Mouse (Mus musculus): ENCODE results near the gene Hcar2.
A peak's percentile ranks its signal among the peaks of the same experiment; 100 is the strongest.

The Hcar2 gene

DNA sequence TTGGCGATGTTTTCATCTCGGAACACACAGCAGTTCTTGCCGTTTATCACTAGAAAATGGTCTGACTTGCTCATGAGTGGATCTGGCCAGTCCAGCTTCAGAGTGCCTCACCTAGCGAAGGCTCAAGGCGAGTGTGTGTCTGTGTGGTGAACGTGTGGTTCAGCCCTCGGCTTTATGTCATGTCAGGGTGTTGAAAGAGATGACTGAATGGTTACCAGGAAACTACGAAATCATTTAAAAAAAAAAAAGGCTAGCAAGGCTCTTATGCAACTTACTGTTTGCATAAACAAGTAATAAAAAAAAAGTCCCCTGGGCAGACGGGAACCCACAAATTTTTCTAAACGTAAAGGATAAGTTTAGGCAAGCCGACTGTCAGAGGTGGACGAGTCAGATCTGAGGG lies at the start of gene Hcar2:
Gene Hcar2 (minus strand): TSS at position 135 of the 400 bp plus-strand sequence.
- no peak for DNase-seq

- no peak for DNase-seq
Measured at GRCm38 (mm10) chr5:123914852-123915251, 49.6 kb upstream of the Hcar2 start.

DNA sequence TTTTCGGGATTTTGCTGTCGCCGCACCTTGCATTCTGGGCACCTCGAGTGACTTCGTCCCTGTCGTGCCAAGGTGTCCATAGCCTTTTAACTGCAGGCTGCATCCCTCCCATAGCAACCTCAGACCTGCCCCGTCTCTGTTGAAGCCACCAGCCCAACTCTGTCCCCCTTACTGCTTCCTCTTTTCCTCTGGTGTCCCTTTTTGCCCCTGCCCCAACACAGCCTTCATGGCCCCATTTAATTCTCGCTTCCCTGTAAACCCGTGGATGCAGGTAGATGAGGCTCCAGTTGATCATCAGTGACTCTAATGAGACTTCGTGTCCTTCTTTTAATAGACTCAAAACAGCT lies 42.3 kb upstream of the Hcar2 start:
- no peak for DNase-seq

DNA sequence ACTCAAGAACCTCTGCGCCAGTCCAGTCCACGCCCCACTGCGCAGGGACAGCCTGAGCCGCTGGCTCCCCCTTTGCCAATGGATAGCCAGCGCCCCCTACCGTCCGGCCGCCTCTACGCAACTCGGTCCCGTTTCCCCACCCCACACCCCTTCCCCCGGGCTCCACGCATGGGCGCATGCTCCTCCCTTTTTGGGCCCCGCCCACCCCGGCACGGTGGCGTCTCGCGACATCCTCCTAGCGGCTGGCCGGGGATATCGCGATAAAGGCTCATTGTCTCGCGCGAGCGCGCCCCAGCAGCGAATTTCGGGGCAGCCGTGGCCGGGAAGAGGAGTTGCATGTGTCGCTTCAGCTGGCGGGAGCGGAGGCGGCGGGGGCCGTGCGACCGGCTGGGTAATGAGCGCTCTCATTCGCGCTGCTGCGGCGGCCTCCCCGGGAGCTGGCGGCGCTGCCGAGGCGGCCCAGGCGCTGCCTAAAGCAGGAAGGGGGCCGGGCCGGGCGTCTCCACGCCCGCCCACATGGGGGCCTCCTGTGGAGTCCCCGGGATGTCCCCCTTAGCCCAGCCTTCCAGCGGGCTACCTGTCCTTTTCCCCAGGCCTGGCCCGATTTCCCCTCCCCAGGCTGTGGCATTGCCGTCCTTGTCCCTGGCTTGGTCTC lies 41.8 kb upstream of the Hcar2 start, which contains the start of gene Denr:
Gene Denr (plus strand): TSS at position 200 of the 655 bp plus-strand sequence.
- peak; percentile 99 for DNase-seq

DNA sequence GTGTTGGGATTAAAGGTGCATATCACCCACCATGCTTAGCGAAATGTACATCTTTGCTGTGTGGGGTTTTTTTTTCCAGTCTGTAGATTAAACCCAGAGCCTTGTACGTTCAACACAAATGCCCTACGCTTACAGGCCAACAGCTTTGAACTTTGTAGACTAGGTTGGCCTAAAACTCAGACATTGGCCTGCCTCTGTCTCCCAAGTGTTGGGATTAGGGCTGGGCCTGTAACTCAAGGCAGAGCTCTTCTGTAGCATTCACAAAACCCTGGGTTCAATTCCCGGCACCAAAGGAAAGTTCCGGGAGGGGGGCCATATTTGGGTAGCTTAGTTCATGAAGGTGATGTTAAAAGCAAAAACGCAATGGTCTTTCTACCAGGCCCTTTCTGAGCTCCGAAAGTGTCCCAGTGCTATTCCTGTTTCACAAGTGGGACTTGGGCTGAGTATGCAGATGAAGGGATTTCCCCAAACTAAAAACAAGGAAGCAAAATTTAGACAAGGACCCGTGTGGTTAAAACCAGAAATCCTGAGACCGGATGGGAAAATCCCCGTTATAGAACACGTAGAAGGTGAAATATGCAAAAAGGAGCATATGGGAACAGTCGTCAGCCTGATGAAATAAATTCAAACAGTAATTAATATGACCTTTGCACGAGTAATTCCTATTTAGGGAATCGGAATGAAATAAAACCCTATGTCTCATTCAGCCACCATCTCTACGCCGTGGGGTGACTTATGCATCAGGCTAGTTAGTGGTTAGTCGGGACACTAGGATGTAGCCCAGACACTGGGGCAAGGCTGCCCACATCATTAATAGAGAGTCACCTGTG lies 41.1 kb upstream of the Hcar2 start:
- DNase-seq, result no peak

- no peak for DNase-seq
Measured at GRCm38 (mm10) chr5:123904059-123904672, 38.9 kb upstream of the Hcar2 start.

DNA sequence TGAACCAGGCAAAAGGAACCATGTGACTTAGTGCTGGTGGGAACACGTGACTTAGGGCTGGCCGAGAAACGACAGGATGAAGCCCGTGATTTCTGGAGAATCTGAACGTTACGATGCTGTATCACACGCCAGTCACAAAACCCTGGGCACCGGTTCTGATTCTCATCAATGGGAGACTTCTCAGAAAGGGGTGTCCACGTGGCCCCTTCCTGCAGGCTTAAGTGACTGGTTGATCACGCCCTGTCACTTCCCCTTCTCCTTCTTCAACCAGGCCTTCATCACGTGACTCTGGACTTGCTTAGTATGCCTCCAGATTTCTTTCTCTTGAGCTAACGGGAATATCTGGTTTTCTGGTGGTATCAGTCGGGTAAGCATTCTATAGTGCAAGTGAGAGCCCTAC lies 32.1 kb upstream of the Hcar2 start:
- no peak for DNase-seq

DNA sequence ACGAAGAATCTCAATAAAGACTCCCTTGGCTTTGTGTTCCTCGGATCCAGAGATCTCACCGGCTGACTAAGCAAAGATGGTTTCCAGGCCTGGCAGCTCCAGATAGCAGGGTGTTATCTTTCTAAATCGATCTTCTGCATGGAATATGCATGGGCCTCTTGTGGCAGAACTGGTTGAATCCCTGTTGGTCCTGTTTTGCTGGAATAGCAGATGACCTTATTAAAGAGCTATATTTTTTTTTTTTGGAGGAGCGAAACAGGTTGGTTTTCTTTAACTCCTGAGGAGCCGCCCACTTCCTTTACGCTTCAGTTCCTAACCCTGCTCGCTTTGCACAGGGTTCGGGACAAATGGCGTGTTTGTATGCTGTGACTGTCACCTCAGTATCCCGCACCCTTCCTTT lies 31.1 kb upstream of the Hcar2 start:
- DNase-seq, result no peak

DNA sequence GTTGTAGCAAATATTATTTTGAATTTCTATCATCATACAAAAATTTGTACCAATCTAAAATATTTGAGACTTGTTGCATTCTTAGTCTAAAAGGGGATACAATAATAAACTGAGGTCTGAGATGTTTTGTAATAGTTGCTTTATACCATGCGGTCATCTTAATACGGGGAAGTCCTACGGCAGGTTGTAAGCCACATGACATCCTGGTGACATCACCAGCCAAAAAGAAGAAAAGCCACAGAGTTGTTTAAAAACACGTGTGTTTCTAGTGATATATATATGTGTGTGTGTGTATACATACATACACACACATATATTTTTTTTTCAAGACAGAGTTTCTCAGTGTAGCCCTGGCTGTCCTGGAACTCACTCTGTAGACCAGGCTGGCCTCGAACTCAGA lies 28.2 kb upstream of the Hcar2 start:
- DNase-seq, result no peak

DNA sequence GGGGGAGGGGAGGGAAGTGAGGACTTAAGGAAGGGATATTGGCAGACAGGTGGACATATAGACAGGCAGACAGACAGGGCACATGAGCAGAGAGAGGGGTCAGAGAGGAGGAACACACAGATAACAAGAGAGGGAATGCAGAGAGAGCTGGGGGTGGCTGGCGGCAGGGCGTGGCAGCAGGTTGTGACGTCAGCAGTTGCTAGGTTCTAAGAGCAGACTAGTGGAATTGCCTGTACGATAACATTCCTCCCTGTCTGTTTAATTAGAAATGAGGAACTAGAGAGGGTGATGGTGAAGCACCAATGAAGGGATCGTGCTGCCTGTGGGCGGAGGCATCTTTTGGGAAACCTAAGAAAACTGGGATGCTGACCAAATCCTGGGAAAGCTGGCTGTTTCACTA lies 26.4 kb upstream of the Hcar2 start:
- peak; percentile 35 for DNase-seq

DNA sequence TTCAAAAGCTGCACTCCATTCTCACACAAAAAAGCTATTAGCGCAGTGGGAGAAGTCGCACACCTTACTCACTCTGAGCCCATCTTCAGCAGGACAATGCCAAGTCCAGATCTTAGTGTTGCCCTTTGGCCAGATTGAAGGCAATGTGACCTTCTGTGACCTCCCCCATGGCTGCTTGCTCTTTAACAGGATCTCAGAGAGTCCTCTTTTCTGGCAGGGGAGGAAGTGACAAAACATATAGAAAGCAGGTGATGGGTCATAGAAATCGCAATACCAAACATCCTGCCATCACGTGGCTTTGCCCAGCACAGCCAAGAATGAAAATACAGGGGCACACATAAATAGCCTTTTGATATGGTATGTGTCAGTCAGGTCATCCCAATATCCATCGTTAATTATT lies 25.7 kb upstream of the Hcar2 start:
- DNase-seq, result no peak

GRCm38 (mm10) chr5:123890312-123890711 lies 25.0 kb upstream of the Hcar2 start:
- no peak for DNase-seq

DNA sequence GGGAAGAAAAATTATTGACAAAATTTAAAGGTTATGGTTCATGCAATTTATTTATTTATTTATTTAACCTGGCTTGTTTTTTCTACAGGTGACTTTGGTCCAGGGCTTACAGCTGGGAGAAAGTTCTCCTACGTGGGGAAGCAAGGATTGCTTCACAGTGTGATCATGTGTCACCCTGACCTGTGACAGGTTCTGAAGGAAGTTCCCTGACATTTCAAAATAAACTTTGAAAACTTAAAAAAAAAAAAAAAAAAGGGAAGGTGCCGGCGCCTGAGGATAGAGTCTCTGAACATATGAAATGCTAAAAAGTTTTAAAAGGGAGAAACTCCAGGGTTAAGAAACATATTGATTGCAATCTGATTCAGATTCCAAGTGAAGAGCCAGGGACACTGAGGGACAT lies 21.1 kb upstream of the Hcar2 start:
- no peak for DNase-seq

- DNase-seq, result no peak
Measured at GRCm38 (mm10) chr5:123884332-123884731, 19.0 kb upstream of the Hcar2 start.

- DNase-seq, result no peak
Measured at GRCm38 (mm10) chr5:123883891-123884290, 18.6 kb upstream of the Hcar2 start.

- no peak for DNase-seq
Measured at GRCm38 (mm10) chr5:123880778-123881177, 15.5 kb upstream of the Hcar2 start.

GRCm38 (mm10) chr5:123879928-123880327 lies 14.6 kb upstream of the Hcar2 start, which contains the start of gene Hcar1:
Gene Hcar1 (minus strand): TSS chr5:123880020.
- DNase-seq, result peak; percentile 50

DNA sequence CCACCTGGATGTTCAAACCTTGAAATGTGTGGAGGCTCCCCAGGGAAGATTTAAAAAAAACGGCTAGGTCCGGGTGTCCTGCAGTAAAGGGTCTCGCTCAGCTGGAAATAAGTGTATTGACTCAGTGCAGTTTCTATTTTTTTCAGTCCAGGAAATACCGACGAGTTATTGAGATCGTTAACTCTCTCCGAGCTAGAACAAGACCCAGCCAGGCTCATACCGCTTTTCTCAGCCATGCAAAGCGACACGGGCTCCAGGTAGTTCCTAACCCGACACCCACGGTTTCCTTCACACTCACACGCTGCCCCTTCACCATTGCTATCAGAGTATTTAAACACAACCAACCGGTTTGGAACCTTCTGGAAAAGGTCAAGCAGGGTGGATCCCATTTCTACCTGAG lies 12.8 kb upstream of the Hcar2 start:
- peak; percentile 29 for DNase-seq

GRCm38 (mm10) chr5:123874177-123874576 lies 8.9 kb upstream of the Hcar2 start:
- DNase-seq, result no peak

GRCm38 (mm10) chr5:123869615-123870014 lies 4.3 kb upstream of the Hcar2 start:
- no peak for DNase-seq

- DNase-seq, result no peak
Measured at GRCm38 (mm10) chr5:123866457-123866856, 1.2 kb upstream of the Hcar2 start.

DNA sequence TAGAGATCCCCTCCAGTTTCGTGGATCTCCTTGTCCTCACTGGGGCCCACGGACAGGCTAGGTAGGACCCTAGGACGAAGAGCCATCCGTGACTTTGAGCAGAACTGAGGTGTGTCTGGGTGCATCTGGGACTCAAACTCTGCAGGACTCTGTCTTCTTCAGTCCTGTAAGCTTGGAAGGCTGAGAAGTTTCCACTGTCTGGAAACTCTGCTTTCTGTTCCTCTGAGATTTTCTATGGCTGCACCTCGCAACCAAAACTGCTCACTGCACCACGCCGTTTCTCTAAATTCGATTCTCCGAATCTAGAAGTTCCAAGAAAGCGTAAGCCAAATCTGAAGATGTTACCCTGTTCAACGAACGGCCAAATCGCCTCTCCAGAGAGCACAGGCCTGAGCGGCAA lies 1.4 kb downstream of the Hcar2 start:
- DNase-seq, result no peak

- DNase-seq, result no peak
Measured at GRCm38 (mm10) chr5:123862374-123863350, 2.6 kb downstream of the Hcar2 start.

Measured in kidney, postnatal 14 days (tissue).